Mouse (Mus musculus) urinary bladder, adult 2 months (tissue): ENCODE data around the gene Taar8b. TPM values are rescaled to one million over a fixed set of nuclear protein-coding genes. Genes with fewer than 3 reads are reported as not detected.
"Not testable (repeated sequence)": the region's sequence is repeated elsewhere in the genome, so short reads cannot be mapped to it uniquely, and the experiment has no call there.

Source experiments
- DNase-seq: peaks from one replicate; pipeline ENCODE4 v3.0.0; 2022; ENCODE audit warnings: low spot score
- polyA plus RNA-seq: library from polyadenylated mRNA; depleted of rRNA; stranded (reverse); fragments of >200 nt; gene quantifications from 2 replicates; pipeline ENCODE4 v1.2.3, GENCODE M21; 2012; rRNA removed

The Taar8b gene
- polyA plus RNA-seq = not detected in 2 replicates

DNA sequence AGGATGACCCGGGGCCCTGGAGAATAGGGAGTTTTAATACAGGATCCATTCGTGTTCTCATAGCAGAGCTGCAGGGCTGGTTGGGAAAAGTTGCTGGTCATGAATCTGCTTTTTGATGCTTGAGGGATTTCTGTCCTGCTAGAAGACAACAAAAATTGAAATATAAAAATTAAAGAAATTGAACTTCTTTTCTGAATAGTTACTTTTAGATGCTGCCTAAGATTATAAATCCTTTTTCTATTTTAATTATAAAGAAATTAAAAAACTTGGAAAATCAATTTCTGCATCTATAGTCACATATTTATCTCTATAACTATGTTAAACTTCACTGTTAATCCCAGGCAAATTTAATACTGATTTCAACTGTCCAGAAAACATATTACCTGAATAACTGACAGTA is at the start of gene Taar8b:
Taar8b (minus strand) TSS at position 101 of the 400 bp plus-strand sequence.
- DNase-seq = no peak

DNA sequence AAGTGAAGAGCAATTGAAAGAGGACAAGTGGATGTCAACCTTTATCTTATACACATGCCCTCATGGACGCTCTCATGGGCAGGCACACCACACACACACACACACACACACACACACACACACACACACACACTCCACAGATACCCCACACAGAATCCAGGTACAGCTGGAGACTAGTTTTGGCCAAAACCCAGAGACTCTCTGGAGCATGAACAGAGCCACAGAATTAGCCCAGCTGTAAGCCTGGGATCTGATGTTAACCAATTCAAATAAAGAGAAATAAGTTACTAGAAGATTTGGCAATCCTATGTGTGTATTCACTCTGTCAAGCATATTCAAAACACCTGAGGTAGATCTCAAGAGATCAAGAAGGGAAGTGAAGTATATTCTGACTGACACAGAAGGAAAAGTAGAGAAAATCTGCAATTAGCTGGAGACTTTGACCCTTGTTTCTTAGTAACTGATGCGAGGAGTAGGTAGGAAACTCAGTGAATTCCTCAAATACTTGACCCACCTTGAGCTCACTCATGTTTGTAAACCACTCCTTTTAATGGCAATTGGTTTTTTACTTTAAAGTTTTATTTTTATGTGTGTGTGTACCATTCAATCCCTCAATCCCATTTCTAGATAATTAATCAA is 46.6 kb upstream of the Taar8b start:
- no peak for DNase-seq

GRCm38 (mm10) chr10:24134071-24134645 is 42.1 kb upstream of the Taar8b start:
- DNase-seq = no peak

DNA sequence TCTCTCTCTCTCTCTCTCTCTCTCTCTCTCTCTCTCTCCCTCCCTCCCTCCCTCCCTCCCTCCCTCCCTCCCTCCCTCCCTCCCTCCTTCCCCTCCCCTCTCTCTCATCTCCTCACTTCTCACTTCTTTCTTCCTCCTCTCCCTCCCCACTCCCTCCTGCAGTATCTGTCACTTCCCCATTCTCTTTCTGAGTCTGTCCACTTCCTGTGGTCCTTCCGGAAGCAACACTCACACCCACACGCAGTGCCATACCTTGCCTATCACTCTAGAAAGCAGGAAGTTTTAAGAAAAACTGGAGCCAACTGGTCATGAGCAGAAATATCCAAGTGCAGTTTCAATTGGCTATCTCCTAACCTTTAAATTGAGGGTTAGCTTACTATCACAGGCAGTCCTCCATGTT is 41.0 kb upstream of the Taar8b start:
- no peak for DNase-seq

- DNase-seq = no peak
Measured at GRCm38 (mm10) chr10:24132273-24132672, 40.2 kb upstream of the Taar8b start.

DNA sequence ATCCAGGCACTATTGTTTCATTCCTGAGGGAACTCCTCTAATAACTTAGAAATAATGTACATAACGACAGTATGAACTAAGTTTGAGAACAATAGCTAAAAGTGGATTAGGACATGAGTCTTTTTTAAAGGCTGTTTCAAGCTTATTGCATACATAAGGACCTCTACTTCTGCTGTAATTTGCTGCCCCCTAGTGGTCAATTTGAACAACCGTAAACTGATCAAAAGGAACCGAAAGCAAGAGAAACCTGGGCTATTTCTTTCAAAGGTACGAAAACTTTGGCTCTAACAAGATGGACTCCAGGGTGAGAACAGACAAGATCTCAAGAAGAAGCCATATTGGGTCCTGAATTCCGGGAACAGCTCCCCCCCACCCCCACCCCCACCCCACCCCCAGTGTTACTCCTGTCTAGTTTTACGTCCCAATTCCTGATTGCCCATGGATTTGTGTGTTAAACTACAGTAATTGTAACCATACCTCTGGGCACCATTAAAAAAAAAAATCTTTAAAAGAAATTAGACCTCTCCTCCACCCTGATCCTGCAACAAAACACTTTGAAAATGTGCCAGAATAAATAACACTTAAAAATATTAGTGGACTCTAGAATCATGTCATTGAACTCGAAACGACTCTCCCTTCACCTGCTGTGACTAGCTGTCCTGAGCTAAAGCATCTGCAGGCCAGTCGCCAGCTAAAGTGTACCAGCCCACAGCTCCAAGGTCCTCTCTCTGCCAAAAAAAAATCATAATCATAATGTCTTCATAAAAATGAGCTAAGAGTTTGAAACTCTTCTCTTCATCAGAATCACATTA is 39.6 kb upstream of the Taar8b start:
- no peak for DNase-seq

DNA sequence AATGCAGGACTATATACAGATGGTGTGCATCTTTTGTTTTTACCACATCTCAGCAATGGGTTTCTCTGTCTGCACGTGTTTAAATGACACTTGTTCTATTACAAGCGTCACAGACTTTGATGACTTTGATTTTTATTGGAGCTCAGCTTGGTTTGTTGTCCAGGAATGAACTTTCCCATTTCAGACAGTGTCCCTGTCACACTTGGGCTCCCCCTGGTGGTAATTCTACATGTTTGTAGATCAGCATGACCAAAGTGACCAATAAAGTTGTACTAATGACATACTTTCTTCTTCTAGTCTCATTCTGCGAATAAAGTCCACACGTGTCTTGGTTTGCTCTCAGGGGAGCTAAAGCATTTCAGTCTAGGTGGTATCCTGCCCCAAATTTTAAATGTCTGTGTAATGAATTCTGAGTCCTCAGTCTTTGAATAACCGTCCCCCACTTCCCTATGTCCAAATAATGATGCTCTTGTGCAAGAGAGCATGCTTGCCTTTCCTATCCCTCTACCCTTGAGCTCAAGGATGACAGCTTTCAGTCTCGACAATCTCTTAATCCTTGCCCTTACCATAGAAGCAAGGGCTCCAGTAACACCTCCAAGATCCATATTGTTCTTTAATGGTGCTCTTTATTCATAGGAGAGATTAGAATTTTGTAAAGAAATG is 19.2 kb upstream of the Taar8b start:
- DNase-seq = no peak

GRCm38 (mm10) chr10:24109434-24109833 is 17.3 kb upstream of the Taar8b start, which contains the start of gene Taar9:
Gene Taar9 (minus strand): TSS chr10:24109534.
- DNase-seq = not testable (repeated sequence)

- no peak for DNase-seq
Measured at GRCm38 (mm10) chr10:24108236-24108635, 16.1 kb upstream of the Taar8b start.

DNA sequence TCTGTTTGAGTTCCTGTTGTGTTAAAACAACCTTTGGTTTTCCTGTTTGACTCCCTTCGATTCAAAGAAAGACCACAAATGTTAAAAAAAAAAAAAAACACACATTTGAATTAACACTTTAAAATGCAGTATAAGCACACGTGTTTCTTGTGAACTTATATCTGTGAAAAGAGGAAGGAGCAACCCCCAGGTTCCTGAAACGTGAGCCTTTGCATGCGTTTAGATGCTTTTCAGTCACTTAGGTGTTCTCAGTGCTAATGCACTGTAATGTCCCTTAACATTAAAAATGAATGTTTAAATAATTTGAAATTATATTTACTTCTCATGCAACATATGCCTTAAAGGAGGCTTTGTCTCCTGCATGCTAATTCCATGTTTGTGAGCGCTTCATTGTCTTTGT is 15.7 kb upstream of the Taar8b start:
- DNase-seq = no peak

GRCm38 (mm10) chr10:24103299-24103698 is 11.2 kb upstream of the Taar8b start:
- not testable (repeated sequence) for DNase-seq

GRCm38 (mm10) chr10:24101812-24102211 is 9.7 kb upstream of the Taar8b start, which contains the start of gene Taar8c:
Gene Taar8c (minus strand): TSS chr10:24101912.
- not testable (repeated sequence) for DNase-seq

- DNase-seq = not testable (repeated sequence)
Measured at GRCm38 (mm10) chr10:24097010-24097409, 4.9 kb upstream of the Taar8b start.

DNA sequence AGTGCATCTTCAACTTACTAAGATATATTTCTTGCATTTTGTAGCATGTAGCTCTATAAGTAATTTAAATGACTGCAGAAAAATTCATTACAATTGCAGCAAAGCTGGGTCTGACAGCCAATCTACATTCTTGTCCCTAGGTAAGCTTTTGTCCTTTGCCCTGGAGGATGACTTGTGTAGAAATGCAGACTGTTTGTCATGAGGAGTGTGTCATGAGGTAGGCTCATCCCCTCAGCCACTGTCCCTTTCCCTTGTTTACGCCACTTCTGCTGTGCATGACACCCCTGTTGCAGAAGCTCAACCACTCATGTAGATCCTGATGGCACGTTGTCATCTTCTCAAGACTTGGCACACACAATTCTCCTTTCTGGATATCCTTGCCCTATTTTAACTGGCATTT is 4.9 kb downstream of the Taar8b start:
- no peak for DNase-seq

GRCm38 (mm10) chr10:24086555-24086954 is 5.5 kb downstream of the Taar8b start:
- DNase-seq = no peak

- DNase-seq = no peak
Measured at GRCm38 (mm10) chr10:24085936-24086335, 6.2 kb downstream of the Taar8b start.

DNA sequence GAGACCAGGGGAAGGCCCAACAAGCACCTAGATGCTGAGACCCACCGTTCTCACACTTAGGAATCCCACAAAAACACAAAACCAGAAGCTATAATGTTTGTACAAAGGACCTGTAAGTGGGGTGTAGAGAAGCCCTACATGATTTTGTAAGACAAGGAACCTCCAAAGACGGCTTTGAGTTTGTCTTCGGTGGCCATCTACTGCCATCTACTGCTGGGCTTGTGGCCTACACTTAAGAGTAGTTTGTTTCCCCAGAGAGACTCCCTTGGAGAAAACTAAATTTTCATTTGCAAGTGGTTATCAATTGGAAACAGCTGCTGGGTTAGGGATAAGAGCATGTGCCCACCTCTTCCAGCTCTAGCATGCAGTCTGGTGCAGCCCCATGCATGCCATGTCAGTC is 11.9 kb downstream of the Taar8b start:
- no peak for DNase-seq

DNA sequence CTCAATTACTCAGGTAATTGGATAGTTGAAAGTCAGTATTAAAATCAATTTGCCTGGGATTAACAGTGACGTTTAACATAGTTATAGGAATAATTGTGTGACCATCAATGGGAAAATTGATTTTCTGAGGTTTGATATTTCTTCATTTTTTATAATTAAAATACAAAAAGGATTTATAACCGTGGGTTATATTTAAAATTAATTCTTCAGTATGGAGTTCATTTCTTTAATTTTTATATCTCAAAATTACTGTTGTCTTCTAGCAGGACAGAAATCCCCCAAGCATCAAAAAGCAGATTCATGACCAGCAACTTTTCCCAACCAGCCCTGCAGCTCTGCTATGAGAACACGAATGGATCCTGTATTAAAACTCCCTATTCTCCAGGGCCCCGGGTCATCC is 15.9 kb downstream of the Taar8b start, which contains the start of gene Taar8a:
Taar8a (plus strand) TSS at position 301 of the 400 bp plus-strand sequence.
- DNase-seq = not testable (repeated sequence)

DNA sequence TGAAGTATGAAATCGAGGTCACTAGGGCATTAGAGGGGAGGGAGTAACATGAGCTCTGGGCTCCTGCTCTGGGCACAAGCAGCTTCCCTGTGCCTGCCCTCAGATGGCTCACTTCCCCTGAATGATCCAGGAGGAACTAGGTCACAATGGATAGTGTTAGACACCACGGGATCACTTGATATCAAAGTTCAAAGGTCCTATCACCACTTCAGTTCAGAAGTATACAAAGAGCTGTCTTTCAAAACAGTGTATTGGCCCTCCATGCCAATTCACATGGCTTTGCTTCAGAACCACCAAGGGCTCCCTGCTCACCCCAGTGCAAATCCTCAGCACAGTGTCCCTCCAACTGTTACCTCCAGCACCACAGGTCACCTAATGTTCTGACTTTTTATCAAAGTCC is 17.3 kb downstream of the Taar8b start:
- DNase-seq = not testable (repeated sequence)

DNA sequence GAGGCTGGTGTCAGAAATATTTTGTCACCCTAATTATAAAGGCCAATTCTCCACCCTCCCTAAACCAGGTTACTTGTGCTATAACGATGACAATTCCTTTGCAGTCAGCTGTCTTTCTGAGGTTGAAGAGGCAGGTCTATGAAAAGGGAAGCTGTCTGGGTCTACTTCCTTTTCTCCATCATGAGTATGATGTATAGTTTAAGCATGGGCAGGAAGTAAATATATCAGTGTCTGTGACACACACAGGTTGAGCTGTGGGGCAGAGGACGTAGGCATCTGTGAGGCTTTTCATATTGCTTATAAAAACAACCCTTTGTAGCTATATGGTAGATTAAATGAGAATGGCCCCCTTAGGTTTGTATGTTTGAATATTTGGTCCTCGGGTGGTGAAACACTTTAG is 33.1 kb downstream of the Taar8b start:
- DNase-seq = no peak

- no peak for DNase-seq
Measured at GRCm38 (mm10) chr10:24052039-24052438, 40.1 kb downstream of the Taar8b start.

GRCm38 (mm10) chr10:24049210-24049609 is 42.9 kb downstream of the Taar8b start, which contains the start of gene Taar7f:
Gene Taar7f (plus strand): TSS chr10:24049510.
- DNase-seq = no peak
